Mouse (Mus musculus): ENCODE data around the gene Atoh8. TPM values are rescaled to one million over a fixed set of nuclear protein-coding genes. Genes with fewer than 3 reads are reported as not detected.

Atoh8 gene
- polyA plus RNA-seq, 1 experiment from 2014 or later, result 18.9 TPM

DNA sequence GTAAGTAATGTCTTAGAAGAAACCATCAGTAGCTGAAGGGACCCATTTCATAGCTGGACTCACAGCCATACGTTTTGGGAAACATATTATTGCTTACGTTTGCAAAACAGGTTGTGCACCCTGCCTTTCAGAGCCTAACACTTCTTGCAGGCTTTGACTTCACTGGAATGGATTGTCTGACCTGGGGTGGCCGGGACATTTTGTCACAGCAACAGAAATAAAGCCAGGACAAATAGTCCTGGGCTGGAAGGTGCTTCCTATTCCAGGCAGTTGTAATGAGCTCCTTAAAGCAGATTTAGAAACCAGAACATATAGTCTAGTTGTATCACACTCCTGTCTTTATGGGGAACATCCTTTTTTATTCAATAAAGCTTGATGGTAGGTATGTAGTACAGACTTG lies 74.4 kb downstream of the Atoh8 start:
- Histone ChIP-seq H3K27ac (no peak overlapping the region), H3K27me3 (no peaks in the 10 kb centered on the region), H3K9me3 (replicated peaks) (no peaks in the 10 kb centered on the region), H3K9ac (no peak overlapping the region), H3K4me1 (peaks cover 16% of the 10 kb centered on the region), H3K36me3 (0 out of 2 replicates have a peak, but pooled peaks cover under 1% of the 10 kb centered on the region), H3K4me2 (no peak overlapping the region), H3K4me3 (replicated peaks) (no peak overlapping the region)
- 86% methylated on average over 3 of the region's 3 CpGs for WGBS
- ATAC-seq (replicated peaks; ENCODE audit: low FRiP score), result no peak

DNA sequence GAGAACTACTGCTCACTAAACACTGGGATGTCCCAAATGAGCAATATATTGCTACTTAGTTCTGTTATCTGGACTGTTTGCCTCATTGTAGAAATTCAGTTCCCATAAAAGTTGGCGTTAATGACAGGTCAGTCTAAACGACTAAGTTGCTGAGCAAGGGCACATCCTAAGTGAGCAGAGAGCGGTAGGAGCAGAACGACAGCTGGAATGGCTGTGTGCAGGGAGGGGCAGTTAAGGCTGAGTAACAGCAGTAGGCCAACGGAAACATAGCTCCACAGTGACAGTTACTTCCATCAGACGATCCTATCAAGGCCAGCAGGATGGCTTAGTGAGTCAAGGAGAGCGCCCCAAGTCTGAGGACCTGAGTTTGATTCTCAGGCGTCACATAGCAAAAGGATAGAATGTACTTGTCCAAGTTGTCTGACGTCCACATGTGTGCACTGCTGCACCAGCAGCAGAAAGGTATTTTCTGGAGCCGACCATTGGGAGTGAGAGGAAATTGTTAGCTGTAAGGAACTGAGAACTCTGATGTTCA lies 75.4 kb downstream of the Atoh8 start:
- H3K4me3 ChIP-seq (replicated peaks), result no peak overlapping the region
- no peak overlapping the region for H3K9ac ChIP-seq
- H3K4me2 ChIP-seq, result no peak overlapping the region
- H3K9me3 ChIP-seq (replicated peaks), result no peaks in the 10 kb centered on the region
- no peaks in the 10 kb centered on the region for H3K27me3 ChIP-seq
- 58% methylated on average over 10 of the region's 10 CpGs for WGBS
- peaks cover 14% of the 10 kb centered on the region for H3K4me1 ChIP-seq
- no peak for ATAC-seq (replicated peaks; ENCODE audit: low FRiP score)
- H3K27ac ChIP-seq, result no peak overlapping the region
- peaks cover 3% of the 10 kb centered on the region; the same call in 1 of the 2 replicates for H3K36me3 ChIP-seq

DNA sequence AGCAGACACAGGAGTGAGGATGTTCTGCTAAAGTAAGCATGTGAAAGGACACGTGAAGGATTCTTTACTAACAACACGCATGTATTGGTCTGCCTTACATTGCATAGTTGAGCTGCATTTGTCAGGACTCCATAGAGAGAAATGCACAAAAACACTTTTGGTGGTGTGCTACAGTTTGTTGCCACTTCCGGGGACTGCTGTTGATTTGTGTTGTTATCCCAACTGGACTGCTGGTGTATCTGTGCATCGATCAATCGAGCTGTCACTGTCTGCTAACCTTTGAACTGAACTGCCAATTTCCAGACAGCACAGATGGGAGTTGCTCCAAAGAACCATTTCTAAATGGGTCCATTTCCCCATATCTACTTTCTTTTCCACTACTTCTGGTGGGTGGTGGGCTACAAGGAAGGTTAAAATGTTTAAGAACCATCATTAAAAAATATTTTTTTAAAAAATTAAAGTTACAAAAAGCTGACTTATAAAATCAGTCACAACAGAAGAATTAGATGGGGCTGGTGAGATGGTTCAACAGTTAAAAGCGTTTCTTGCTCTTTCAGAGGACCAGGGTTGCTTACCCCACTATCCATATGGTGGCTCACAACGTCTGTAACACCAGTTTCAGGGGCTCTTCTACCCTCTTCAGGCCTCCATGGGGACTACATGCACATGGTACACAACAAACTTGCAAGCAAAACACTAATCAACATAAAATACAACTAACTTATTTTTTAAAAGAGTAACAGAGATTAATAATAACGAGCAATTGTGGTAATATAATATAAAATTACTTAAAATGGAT lies 76.2 kb downstream of the Atoh8 start:
- Histone ChIP-seq H3K27ac (no peak overlapping the region), H3K9ac (no peak overlapping the region)
- 81% methylated on average over 8 of the region's 8 CpGs for WGBS

More for the DNA sequence above, 76.2 kb downstream of the Atoh8 start:
- no peak for ATAC-seq (replicated peaks; ENCODE audit: low FRiP score)
- Histone ChIP-seq H3K36me3 (peaks cover 3% of the 10 kb centered on the region; the same call in 1 of the 2 replicates), H3K27me3 (no peaks in the 10 kb centered on the region), H3K4me1 (peaks cover 10% of the 10 kb centered on the region), H3K4me2 (no peak overlapping the region), H3K4me3 (replicated peaks) (no peak overlapping the region), H3K9me3 (replicated peaks) (no peaks in the 10 kb centered on the region)

Other genes with a start within 250 kb of the Atoh8 start
- 35.2 and 36.3 TPM in 2 replicates for gene St3gal5, start 138.0 kb downstream of the Atoh8 start, polyA plus RNA-seq (2015; fragmentation: Nextera tagmentation; extraction: Ambion mirVana)
- gene Sftpb, start 69.0 kb upstream of the Atoh8 start, polyA plus RNA-seq (2015; fragmentation: Nextera tagmentation; extraction: Ambion mirVana), result not detected in 2 replicates
- gene Usp39, start 109.6 kb upstream of the Atoh8 start, polyA plus RNA-seq (2015; fragmentation: Nextera tagmentation; extraction: Ambion mirVana), result 46.3 and 50.3 TPM in 2 replicates
- 27.6 and 29.8 TPM in 2 replicates for gene 0610030E20Rik, start 111.7 kb upstream of the Atoh8 start, polyA plus RNA-seq (2015; fragmentation: Nextera tagmentation; extraction: Ambion mirVana)
- gene Tmem150a, start 119.9 kb upstream of the Atoh8 start, polyA plus RNA-seq (2015; fragmentation: Nextera tagmentation; extraction: Ambion mirVana), result 24.0 and 26.7 TPM in 2 replicates
- 116 and 130 TPM in 2 replicates for gene Rnf181, start 131.4 kb upstream of the Atoh8 start, polyA plus RNA-seq (2015; fragmentation: Nextera tagmentation; extraction: Ambion mirVana)
- 35.0 and 40.7 TPM in 2 replicates for gene Vamp5, start 144.9 kb upstream of the Atoh8 start, polyA plus RNA-seq (2015; fragmentation: Nextera tagmentation; extraction: Ambion mirVana)
- 146 and 150 TPM in 2 replicates for gene Vamp8, start 155.1 kb upstream of the Atoh8 start, polyA plus RNA-seq (2015; fragmentation: Nextera tagmentation; extraction: Ambion mirVana)
- 32.5 and 36.0 TPM in 2 replicates for gene Ggcx, start 178.7 kb upstream of the Atoh8 start, polyA plus RNA-seq (2015; fragmentation: Nextera tagmentation; extraction: Ambion mirVana)
- 418 and 431 TPM in 2 replicates for gene Mat2a, start 204.0 kb upstream of the Atoh8 start, polyA plus RNA-seq (2015; fragmentation: Nextera tagmentation; extraction: Ambion mirVana)